Mouse (Mus musculus) G1E (cell line): Measurements from ENCODE around the gene Tuba1a.

ENCODE experiments used
- CTCF ChIP-seq: IDR thresholded peaks from 2 replicates; pipeline ENCODE4 v1.5.1; 2012; ENCODE audit warnings: low read depth, low read length, inconsistent platforms, mixed read lengths
- GATA1 ChIP-seq: IDR thresholded peaks from 2 replicates; pipeline ENCODE4 v1.6.1; 2012; ENCODE audit warnings: borderline replicate concordance, low read length, inconsistent platforms, mixed read lengths
- TAL1 ChIP-seq: conservative IDR thresholded peaks from 2 replicates; pipeline ENCODE4 v1.6.1; 2012; ENCODE audit warnings: low read depth, low read length, inconsistent platforms, mixed read lengths

- TF ChIP-seq CTCF = no peak
- no peak for TF ChIP-seq GATA1
- TF ChIP-seq TAL1 = no peak
These were observed 44.7 kb upstream of the Tuba1a start for GRCm38 (mm10) chr15:98997938-98998774.
